Mouse (Mus musculus): Measurements from ENCODE around the gene Trak1.

DNA sequence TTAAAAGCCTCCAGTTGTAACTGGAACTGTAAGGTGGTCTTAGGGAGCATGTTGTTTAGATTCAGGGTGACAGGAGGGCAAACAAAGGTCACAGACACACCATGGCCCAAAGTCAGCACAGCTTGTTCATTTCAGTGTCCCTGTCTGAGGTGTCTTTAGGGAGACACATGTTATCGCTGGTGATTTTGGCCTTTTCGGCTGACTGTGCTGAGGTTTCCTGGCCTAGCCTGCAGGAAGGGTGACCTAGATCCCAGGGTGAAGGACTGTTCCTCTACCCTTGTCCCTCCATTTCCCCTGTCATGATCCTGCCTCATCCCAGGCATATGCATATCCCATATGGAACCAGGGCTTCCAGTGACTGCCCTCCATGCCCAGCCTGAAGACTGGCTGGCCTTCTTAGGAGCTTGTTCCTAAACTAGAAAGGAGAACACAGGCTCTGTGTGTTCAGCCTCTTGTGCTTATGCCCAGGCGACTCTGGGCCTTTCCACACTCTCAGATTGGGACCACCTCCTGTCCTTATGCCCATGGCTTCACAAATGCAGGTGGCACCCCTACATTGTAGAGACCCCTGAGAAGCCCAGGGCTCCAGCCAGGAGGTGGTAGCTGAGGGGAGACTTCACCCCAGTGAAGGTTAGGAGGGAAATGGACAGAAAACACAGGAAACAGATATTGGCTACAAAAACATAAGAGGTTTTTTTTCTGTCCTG is 62.1 kb downstream of the Trak1 start:
- TF ChIP-seq CTCF (IDR thresholded peaks at IDR 0.05; ENCODE audit: low read depth, low read length): no peak
- TF ChIP-seq POLR2A (IDR thresholded peaks at IDR 0.05; ENCODE audit: insufficient read depth, low read length): no peak
- no peak for TF ChIP-seq EP300 (IDR thresholded peaks at IDR 0.05; ENCODE audit: insufficient read depth, low read depth, low read length)

Measured in ES-Bruce4 (cell line).